Mouse (Mus musculus): ENCODE results near the gene Slc6a11. TPM values are rescaled to one million over a fixed set of nuclear protein-coding genes. Genes with fewer than 3 reads are reported as not detected.

The Slc6a11 gene
- total RNA-seq, 2 experiments from 2014 or later, result 86.6 to 89.5 TPM

DNA sequence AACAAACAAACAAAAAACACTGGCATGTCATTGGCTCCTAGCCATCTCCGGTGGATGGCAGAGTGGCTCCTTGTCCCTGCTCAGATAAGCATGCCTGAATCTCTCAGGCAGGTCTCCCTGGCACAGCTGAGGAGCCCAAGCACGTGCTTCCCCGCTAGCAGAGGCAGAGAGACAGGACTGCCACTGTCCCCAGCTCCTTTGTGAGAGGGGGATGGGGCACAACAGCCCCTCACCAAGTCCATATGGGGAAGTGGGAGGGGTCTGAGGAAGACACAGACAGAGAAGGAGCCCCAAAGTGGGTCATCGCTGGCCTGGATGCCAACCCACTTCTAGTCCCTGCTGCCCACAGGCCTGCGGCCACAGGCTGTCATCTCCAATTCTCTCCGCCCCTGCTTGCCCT lies 130.6 kb downstream of the Slc6a11 start:
- no peak for DNase-seq (ENCODE audit: low spot score in 2 of 2)

DNA sequence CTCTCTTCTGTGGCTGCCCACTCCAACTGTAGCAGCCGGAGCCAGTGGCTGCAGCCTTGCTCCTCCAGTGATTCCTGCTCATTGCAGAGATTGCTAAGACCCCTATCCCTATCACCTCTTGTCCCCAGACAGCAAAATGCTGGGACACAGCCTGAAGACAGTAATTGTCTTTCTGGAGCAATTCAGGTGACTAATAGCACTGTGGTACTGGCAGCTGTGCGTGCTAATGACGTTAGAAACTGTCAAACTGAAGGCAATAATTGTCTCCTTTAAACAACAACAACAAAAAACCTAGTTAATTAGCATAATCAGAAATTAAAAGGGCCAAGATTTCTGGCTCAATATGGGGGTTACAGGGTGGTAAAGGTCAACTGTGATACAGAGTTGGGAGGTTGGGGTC lies 133.0 kb downstream of the Slc6a11 start:
- no peak for DNase-seq (ENCODE audit: low spot score in 2 of 2)

DNA sequence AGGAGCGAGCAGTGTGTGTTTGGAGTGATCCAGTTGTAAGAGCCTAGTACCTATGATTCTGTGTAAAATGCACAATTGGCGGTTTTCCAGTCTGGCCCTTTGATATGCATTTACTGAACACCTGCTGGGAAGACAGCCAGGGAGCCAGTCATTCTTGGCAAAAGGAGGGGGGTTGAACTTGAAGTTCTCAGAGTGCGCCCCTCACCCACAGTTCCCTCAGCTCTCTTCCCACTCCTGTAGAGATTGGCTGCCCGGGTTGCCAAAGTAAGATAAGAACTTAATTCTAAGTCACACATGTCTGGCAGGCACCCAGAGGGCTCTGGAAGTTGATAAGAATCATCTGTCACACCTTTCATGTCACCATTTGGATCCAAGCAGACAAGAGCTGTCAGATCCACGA lies 133.4 kb downstream of the Slc6a11 start:
- no peak for DNase-seq (ENCODE audit: low spot score in 2 of 2)

DNA sequence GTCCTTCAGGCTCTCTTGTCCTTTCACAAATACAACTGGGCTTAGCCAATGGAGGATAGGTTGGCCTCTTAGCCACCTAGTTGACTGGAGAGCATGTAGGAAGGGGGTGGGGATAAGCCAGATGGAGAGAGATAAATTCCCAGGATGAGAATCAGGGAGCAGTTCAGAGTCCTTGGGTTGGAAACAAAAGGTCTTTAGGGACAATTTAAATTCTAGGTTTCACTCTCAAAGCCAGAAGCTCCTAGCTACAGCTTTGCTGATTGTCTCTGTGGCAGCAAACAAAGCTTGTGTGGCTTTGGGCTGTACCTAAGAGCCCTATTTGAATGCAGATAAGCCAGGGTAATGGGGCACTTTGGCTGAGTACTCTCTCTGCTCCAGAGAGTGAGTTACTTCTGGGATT lies 135.2 kb downstream of the Slc6a11 start:
- no peak for DNase-seq (ENCODE audit: low spot score in 2 of 2)

DNA sequence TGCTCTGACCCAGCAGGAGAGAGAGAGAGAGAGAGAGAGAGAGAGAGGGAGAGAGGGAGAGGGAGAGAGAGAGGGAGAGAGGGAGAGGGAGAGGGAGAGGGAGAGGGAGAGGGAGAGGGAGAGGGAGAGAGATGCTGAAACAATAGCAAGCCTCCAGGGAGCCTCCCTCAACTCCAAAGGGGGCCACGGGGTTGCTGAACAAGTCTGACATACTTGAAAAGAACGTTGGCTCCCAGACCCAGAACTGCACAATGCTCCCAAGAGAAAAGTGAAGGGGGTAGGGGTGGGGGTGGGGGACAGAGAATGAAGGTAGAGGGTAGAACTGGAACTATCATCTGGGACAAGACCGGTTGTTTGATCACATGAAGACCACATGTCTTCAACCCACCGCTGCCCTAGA lies 136.9 kb downstream of the Slc6a11 start:
- no peak for DNase-seq (ENCODE audit: low spot score in 2 of 2)

DNA sequence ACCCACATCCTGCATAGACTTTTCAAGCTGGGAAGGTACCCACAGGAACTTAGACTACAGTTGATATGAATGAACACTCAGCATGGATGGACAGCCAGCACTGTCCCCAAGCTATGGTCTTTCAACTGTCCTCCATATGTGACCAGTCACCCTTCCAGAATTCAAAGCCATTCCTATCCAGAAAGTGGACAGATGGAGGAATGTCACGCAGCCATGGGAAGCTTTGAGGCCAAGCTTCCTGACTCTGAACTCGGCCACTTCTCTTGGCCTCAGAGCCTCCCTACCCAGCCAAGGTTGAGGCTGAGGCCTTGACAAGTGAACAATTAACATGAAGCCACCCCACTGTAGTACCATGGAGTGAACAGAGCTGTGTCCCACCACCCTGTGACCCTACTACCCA lies 138.5 kb downstream of the Slc6a11 start:
- DNase-seq (ENCODE audit: low spot score in 2 of 2), result no peak

DNA sequence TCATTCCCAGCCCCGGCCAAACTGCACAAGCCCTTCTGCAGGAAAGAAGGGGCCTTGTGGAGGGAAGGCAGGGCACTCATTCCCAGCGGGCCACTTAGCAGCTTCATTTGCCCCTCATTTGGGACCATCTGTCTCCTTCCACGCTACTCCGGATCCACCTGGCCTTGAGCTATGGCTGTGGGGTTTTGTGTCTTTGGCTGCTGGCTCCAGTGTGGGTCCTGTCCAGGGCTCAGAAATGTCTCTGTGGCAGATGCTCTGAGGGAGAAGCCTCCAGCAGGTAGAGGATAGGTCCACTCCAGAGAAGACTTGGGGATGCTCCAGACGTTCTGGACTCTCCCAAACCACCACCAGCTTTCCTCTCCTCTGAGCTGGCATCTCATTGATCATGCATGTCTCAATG lies 139.8 kb downstream of the Slc6a11 start:
- no peak for DNase-seq (ENCODE audit: low spot score in 2 of 2)

DNA sequence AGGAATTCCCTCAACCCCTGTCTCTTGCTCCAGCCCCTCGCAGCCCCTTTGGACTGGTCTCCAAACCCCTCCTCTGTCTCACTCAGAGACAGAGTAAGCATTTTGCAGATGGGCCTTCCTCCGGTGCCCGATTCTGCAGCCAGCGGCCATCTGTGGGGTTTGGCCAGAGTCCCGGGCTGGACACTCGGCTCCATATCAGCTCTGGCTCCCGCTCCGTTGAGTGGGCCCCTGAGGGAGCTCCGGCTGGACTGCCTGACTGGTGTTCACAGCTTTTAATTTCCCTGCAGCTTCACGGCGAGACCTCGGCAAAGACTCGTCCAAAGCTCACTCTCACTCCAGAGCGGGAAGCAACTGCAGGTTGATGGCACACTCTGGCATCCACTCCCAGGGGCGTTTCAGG lies 141.2 kb downstream of the Slc6a11 start:
- no peak for DNase-seq (ENCODE audit: low spot score in 2 of 2)

DNA sequence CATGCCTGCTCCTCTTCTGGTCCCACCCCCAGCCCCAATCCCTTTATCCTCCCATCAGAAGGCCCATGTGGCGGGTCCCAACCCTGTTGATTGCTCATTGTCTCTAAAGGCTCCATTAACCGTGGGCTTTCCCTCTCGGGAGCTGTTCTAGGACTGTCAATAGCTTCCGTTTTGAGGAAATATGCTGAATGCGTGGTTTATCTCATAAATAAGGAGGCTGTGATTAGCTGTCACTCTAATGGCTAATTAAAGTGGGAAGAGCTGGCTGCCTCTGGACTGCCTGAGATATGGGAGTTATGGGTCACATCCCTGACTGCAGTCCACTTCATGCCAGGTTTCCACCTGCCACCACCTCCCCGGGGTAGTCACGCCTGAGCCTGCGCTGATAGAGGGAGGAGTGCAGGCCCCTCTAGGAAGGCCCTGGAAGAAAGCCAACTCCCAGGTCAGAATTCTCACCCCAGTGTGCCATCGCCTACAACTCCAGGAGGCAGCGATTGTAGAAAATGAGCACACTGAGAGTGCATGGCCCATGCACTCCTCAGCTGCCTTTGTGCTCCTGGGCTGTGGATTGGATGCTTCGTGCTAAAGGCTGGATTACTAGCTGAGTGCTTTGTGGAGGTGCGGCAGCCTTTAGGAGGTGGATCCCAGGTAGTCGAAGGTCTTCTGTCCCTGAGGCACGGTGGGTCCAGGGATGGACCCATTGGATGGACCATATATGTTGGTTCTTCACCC lies 143.1 kb downstream of the Slc6a11 start:
- DNase-seq (ENCODE audit: low spot score in 2 of 2), result no peak

DNA sequence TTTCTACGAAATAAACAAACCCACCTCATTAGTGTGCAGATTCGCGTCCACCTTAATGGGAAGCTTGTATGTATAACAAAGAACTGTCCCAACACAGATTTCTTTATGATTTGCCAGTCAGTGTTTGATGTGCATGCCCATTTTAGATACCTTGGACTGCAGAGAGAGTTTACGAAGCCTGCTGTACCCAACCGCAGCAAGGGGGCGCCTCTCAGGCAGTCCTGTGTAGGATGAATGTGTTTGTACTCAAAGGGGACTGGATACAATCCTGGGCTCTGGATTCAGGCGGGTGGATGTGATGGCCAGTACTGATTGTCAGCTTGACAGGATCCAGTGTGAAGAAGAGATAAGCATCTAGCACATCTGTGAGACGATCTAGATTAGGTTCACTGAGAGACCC lies 144.8 kb downstream of the Slc6a11 start:
- DNase-seq (ENCODE audit: low spot score in 2 of 2), result no peak

DNA sequence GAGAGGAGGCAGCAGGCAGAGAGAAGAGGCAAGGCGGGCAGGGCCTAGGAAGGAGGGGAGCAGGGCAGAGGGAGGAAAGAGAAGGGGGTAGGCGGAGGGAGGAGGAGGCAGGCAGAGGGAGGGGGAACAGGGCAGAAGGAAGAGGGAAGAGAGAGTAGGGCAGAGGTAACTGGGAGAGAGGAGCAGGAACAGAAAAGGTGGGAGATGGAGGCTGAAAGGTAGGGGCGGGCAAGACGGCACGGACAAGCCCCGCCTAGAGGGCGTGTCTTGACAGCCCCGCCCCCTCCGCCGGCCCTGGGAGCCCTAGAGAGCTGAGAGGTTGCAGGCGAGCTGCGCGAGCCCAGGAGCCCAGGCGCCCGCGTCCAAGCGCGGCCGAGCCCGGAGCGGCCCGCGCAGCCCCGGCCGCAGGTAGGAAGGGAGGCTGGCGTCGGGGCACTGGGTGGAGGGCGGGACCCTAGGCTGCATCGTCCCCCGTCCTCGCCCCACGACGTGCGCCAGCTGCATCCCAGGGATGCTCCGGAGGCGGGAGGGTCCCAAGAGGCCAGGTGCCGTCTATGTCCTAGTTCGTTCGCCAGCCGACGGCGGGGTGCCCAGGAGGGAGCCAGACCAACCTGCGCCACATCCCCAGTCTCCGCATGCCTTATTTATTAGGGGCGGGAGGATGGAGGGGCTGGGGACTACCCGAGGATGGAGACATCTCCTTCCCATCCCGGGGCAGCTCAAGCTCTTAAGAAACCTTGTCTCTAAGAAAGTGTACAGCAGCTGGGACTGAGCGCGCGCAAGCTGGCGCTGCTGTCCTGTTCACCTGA lies 151.6 kb downstream of the Slc6a11 start, which contains the start of gene Slc6a1:
Gene Slc6a1 (plus strand): TSS at position 167 of the 809 bp plus-strand sequence.
- DNase-seq (ENCODE audit: low spot score in 2 of 2), result peak; percentile 58 to 77

DNA sequence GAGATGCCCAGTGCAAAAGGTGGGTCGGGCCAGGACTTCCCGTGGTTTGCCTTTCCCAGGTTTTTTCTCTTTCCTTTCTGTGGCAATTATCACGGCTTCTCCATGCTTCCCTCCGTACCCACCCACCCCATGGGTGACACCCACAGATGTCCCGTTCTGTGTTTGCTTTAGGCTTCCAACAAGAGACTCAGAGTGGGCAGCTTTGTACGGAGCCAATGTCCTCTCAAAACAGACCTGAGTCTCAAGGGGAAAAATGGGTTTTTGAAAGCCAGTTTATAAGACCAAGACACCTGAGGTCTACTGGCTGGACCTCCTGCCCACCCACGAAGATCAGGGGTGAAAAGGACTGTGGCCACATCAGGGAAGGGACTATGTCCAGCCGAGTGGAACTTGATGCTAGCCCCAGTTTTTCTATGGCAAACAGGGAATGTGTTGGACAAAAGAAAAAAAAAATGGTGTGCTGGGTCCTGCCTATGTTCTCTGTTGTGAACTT lies 152.3 kb downstream of the Slc6a11 start:
- no peak for DNase-seq (ENCODE audit: low spot score in 2 of 2)

DNA sequence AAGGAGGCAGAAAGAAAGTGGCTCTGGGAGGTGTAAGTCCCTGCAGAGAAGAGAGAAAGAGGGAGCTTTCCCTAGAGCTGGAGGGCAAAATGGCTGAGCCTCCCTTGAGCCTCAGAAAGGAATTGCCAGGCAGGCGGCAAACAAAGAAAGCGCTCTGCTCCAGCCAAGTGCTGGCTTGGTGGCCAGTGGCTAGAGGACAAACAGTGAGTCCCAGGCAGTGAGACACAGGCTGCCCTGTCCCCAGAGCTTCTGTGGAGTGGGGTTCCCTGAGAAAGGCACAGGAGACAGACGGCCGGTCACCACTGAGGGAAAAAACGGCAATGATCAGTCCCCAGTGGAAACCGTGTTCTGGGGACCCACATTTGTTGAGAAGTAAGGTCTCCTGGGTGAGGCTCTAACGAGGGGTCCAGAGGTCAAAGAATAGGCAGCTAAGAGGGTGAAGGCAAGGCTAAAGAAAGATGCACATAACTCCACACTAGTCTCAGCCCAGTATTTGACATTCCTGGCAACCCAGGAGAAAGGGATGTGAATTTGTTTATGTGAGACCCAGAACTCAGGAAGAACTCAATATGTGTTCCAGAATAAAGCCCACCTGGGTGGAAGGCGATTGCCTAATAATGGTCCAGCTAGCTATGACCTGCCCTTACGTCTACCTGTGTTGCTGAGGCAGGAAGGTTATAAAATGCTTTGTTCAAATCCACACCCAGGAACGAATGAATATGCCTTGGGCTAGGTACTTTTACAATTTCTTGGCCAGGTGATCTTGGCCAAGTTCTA lies 153.1 kb downstream of the Slc6a11 start:
- DNase-seq (ENCODE audit: low spot score in 2 of 2), result peak in 1 of 2 experiments; percentile 73

DNA sequence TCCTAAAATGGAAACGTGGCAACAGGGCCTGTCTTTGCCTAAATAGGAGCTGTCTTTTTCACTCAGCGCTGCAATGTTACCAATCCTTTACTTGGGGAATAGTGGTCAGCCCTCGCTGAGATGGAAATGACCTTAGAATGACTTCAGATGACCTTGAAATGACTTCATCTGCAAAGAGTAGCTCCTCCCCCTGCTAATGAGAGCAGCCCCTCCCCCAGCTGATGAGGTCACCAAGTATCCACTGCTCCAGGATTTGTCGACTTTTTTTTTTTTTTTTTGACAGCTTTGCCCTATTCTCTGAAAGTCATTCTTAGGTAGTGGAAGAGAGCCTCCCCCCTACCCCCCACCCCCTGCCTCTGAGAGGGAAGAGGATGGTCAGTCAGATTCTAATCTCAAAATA lies 154.4 kb downstream of the Slc6a11 start:
- no peak for DNase-seq (ENCODE audit: low spot score in 2 of 2)

DNA sequence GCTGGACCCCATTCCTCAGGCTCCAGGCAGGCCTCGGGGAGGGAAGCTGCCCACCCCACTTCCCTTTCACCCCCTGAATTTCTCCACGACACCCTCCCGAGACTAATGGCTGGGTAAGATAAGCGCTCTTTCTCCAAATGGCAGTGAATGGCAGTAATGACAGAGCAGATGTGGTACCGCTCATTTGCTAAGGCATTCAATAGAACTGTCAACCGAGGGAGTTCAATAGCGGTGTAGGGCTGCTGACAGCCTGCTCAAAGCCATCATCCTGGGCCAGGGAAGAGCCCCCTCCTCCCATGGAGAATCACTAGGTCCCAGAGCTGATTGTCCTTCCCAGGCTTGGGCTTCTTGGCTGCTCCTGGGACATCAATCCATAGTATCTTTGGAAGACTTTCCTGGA lies 158.1 kb downstream of the Slc6a11 start:
- no peak for DNase-seq (ENCODE audit: low spot score in 2 of 2)

DNA sequence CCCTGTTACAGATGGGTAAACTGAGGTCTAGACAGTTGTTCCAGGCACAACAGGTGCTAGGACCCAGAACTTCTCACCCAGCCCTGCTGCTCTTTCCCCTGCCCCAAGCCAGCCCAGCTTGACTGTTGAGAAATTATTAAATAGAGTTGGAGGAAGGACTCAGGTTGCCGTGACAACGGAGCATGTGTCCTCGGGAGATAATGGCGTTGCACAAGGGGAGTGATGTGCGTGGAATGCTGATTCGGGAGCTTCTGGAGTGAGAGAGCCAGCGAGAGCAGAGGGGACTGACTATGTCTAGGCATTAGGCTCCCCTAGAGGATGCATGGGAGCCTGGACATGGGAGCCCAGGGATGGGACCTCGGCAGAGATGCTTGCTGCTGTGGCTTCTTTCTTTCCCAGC lies 159.1 kb downstream of the Slc6a11 start:
- peak; percentile 74 to 88 for DNase-seq (ENCODE audit: low spot score in 2 of 2)

DNA sequence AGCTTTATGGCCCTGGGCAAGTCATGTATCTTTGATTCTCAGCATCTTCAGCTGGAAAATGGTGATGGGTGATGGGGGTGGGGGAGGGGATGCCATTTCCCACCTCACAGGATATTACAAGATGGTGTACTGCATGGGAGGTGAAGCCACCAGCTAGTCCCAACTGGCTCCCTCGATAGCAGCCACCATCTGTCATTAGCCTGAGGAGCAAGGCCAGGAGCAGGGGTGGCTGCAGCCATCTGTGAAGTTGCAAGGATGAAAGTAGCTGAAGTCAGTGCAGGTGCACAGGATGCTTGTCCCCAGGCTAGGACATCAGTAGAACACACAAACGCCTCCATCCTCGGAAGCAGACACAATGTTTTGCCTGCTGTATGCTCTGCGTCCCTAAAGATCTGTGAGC lies 159.9 kb downstream of the Slc6a11 start:
- no peak for DNase-seq (ENCODE audit: low spot score in 2 of 2)

DNA sequence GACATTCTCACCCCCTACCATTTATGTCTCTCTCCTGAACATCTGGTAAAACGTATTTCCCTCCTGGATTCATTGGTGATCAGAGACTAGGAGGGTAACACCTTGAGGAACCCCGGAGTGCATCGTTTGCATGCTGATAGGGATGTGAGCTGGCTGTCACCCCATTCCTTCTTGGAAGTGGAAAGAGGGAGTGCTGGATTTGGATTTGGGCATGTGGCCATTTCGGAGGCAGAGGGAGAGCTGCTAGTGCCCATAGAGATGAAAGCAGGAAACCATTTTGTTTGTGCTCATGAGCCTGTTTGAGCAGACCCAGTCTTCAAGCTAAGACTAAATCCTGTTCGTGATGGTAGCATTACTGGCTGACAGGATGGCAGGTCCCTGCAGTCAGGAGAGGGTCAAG lies 160.4 kb downstream of the Slc6a11 start:
- DNase-seq (ENCODE audit: low spot score in 2 of 2), result no peak

DNA sequence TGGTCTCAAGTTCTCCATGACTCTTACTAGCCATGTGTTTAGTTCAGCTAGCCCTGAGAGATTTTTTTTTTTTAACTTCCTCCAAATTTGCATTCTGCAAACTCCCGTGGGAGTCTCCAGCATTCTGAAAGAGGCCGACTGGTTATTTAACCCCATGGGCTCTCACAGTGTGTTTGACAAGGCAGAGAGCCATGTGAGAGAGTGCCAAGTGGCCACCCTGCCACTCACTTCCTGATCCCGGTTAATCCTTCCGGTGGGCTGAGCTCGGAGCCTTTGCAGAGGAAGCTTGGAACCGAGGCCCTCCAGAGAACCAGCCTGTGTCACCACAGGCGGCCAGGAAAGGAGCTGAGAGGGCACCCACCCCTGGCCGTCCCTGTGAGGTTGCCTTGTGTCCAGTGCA lies 162.5 kb downstream of the Slc6a11 start:
- no peak for DNase-seq (ENCODE audit: low spot score in 2 of 2)

DNA sequence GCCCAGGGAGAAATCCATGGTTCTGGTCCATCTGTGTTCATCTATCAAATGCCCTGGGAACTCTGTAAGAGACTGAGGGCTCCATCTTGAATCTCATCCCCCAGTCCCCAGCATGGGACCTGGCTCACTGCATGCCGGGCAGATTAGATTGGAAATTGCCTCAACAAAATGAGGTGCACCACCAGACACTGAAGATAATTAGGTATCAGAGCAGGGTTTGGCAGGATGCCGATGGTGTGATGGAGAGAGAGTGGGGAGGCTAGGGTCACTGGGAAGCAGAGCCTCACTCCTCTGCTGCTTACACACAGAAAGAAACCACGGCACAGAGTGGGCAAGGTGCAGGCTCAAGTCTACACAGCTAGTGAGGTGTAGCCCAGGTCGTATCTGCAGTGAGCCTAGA lies 164.0 kb downstream of the Slc6a11 start:
- DNase-seq (ENCODE audit: low spot score in 2 of 2), result no peak

DNA sequence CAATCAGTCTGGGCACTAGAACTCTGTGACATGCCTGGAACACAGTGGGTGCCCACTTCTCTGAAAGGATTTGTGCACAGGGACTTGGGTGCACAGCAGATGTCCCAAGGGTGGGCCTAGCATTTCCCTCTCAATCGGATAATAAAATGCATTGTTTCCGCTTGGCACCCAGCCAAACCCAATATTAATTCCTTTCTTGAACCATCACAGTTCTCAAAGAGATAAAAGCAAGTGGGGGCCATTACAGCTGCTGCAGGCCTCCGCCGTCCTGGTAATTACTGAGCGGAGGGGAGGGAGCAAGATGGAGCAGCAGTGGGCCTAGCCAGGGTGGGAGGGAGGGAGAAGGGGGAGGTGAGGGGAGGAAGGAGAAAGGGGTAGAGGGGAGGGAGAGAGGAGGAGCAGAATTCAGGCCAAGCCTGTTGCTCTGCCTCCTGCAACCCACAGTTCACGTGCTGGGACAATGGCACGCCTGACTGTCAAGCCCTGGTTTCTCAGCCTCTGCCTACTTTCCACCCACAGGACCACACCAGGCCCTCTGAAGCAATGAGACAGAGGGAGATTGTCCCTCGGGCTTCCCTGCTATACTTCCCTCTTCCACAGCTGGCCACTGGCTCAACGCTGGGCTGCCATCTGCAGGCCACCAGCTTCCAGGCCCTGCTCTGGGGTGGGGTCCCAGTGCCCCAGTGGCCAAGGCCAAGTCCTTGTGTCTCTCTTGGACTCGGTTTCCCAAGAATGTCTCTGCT lies 166.4 kb downstream of the Slc6a11 start:
- no peak for DNase-seq (ENCODE audit: low spot score in 2 of 2)

All from layer of hippocampus, adult 18-20 months (tissue).